Mouse (Mus musculus): Measurements from ENCODE around the gene Ncoa1.

DNA sequence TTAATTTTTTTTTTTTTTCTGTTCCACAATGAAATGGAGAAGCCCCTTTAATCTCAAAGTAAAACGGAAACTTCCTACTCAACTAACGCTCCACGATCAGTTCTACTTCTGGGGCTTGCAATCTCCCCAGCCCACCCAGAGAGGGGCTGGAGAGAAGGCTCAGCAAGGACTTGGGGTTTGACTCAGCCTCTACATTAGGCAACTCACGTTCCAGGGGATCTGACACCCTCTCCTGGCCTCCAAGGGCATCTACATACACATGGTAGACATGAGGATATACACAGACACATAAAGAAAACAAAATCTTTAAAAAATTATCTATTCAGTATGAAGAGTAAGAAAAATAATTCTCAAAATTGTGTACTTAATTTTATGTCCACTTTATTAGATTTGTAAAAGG is 73.8 kb downstream of the Ncoa1 start:
- TF ChIP-seq POLR2A (IDR thresholded peaks at IDR 0.05; ENCODE audit: borderline replicate concordance, low read depth, low read length) (no peak), CTCF (IDR thresholded peaks at IDR 0.05; ENCODE audit: low read depth, low read length) (no peak)
